Mouse (Mus musculus) liver, embryonic 13.5 days (tissue): ENCODE data around the gene Gimap9. TPM values are rescaled to one million over a fixed set of nuclear protein-coding genes. Genes with fewer than 3 reads are reported as not detected.

Experiments used
- ATAC-seq: fragments of 200-750 bp; cut with Nextera tagmentation; 2 replicates; pipeline ENCODE4 v1.8.0; 2017; ENCODE audit warnings: low read depth, mild to moderate bottlenecking, moderate number of reproducible peaks, moderate library complexity
- DNase-seq: peaks from one replicate; pipeline ENCODE4 v3.0.0; 2022
- H3K27ac ChIP-seq: fragments of 300-500 bp; sonication (generic); 2 replicates; pipeline ENCODE4 v1.5.1; 2015; ENCODE audit warnings: moderate library complexity, mild to moderate bottlenecking, inconsistent platforms
- H3K27me3 ChIP-seq: fragments of 300-500 bp; sonication (generic); 2 replicates; pipeline ENCODE4 v1.6.1; 2015; ENCODE audit warnings: mild to moderate bottlenecking, inconsistent platforms
- H3K36me3 ChIP-seq: fragments of 300-500 bp; sonication (generic); 2 replicates; pipeline ENCODE4 v1.6.1; 2015; ENCODE audit warnings: mild to moderate bottlenecking, inconsistent platforms
- H3K4me1 ChIP-seq: fragments of 300-500 bp; sonication (generic); replicated peaks from 2 replicates; pipeline ENCODE4 v1.6.1; 2015; ENCODE audit warnings: inconsistent platforms
- H3K4me2 ChIP-seq: fragments of 300-500 bp; sonication (generic); 2 replicates; pipeline ENCODE4 v1.6.1; 2015; ENCODE audit warnings: inconsistent platforms, mild to moderate bottlenecking, moderate library complexity
- H3K4me3 ChIP-seq: fragments of 300-500 bp; sonication (generic); replicated peaks from 2 replicates; pipeline ENCODE4 v1.5.1; 2015; ENCODE audit warnings: mild to moderate bottlenecking, inconsistent platforms
- H3K9ac ChIP-seq: fragments of 300-500 bp; sonication (generic); 2 replicates; pipeline ENCODE4 v1.6.1; 2015; ENCODE audit warnings: mild to moderate bottlenecking, inconsistent platforms
- H3K9me3 ChIP-seq: fragments of 300-500 bp; sonication (generic); replicated peaks from 2 replicates; pipeline ENCODE4 v1.6.1; 2016; ENCODE audit warnings: inconsistent platforms
- WGBS: fragments of 180-500 bp; shearing (Covaris S2); methylation state at CpG from one replicate; pipeline ENCODE4 v1.1.7; 2015; ENCODE audit not compliant: insufficient replicate concordance; 5-methylcytosine and 5-hydroxymethylcytosine counted together
- polyA plus RNA-seq: library from polyadenylated mRNA; unstranded; fragments of >200 nt; fragmentation: Nextera tagmentation; extraction: Ambion mirVana; gene quantifications from 2 replicates; pipeline ENCODE4 v1.2.1, GENCODE M21; 2015

Gimap9 gene
- polyA plus RNA-seq, 1 experiment from 2014 or later = 10.9 TPM

DNA sequence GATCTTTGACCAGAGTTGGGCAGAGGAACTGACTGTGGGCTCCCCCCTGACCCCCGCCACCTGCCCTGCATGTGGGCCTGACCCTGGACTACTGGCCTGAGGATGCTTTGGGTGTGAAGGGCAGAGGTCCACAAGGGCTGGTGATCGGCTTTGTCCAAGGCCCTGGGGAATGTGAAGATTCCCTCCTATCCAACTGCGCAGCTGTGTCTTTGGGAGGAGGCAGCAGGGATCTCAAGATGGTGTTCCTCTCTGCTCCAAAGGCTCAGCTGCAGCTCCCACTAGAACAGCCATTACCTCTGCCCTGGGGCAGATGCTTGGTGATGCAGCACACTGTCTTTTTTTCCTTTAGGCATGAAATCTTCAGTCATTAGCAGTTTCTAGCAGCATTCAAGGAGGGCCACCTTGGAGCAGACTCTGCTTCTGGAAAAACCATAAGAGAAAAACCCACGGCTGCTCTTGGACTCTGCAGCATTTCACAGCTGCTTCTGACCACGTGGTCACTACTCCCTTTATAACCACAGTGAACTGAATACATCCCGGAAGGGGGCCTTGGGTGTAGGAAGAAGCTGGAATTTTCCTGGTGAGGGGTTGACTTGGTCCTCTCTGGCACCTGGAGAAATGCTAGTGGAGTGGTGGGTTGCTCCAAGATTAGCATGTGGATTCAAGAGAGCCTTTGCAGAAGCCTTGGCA lies 38.0 kb upstream of the Gimap9 start:
- Histone ChIP-seq H3K36me3 (no peaks in the 10 kb centered on the region), H3K27ac (no peak overlapping the region), H3K4me1 (0 out of 2 replicates have a peak, but pooled peaks cover 3% of the 10 kb centered on the region), H3K9me3 (no peaks in the 10 kb centered on the region), H3K9ac (no peak overlapping the region), H3K4me2 (no peak overlapping the region), H3K27me3 (no peaks in the 10 kb centered on the region), H3K4me3 (no peak overlapping the region)
- DNase-seq (no peak), ATAC-seq (no peak)
- 58% methylated on average over 6 of the region's 6 CpGs for WGBS

DNA sequence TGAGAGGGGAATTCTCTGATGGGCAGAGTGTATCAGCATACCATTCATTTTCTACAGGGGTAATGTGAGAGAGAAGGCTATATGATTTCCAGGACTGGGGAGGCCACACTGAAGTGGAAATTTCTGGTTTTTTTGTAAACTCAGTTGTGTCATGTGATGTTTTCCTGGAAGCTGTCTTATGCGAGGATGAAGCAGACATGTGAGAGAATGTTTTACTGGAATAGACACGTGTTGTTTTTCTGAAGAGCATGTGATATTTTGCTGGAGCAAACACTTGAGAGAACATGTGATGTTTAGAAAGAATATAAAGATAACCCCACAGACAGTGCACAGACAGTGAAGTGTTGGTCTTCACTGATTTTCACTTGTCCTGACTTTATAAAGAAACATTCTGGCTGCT lies 37.4 kb upstream of the Gimap9 start:
- 31% methylated on average over 2 of the region's 2 CpGs for WGBS
- H3K27ac ChIP-seq = no peak overlapping the region
- ATAC-seq = no peak
- H3K4me3 ChIP-seq = no peak overlapping the region
- no peaks in the 10 kb centered on the region for H3K9me3 ChIP-seq
- no peaks in the 10 kb centered on the region for H3K27me3 ChIP-seq
- H3K4me2 ChIP-seq = no peak overlapping the region
- H3K4me1 ChIP-seq = 0 out of 2 replicates have a peak, but pooled peaks cover 3% of the 10 kb centered on the region
- no peak for DNase-seq
- no peak overlapping the region for H3K9ac ChIP-seq
- no peaks in the 10 kb centered on the region for H3K36me3 ChIP-seq

DNA sequence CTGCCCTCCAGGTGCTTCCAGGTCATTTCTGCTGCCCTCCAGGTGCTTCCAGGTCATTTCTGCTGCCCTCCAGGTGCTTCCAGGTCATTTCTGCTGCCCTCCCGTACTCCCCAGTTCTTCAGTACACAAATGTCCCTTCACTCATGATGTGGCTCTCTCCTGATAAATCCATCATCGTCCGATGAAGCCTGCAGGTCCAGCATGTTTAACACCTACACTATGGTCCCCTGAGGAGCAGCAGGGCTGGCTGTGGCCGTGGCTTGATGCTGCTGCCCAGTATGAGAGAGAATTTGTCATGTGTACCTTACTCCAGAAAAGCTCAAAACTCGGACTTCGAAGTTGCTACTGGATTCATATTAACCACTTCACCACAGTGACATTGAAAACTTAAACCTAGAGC lies 34.5 kb upstream of the Gimap9 start:
- no peaks in the 10 kb centered on the region for H3K9me3 ChIP-seq
- H3K4me2 ChIP-seq = no peak overlapping the region
- H3K4me1 ChIP-seq = peaks cover 3% of the 10 kb centered on the region; the same call in 1 of the 2 replicates
- WGBS = 50% methylated on average over 6 of the region's 6 CpGs
- no peak for DNase-seq
- no peak overlapping the region for H3K9ac ChIP-seq
- no peak overlapping the region for H3K4me3 ChIP-seq
- no peaks in the 10 kb centered on the region; the same call in 1 of the 2 replicates for H3K27me3 ChIP-seq
- H3K36me3 ChIP-seq = no peaks in the 10 kb centered on the region
- no peak overlapping the region for H3K27ac ChIP-seq
- ATAC-seq = no peak

DNA sequence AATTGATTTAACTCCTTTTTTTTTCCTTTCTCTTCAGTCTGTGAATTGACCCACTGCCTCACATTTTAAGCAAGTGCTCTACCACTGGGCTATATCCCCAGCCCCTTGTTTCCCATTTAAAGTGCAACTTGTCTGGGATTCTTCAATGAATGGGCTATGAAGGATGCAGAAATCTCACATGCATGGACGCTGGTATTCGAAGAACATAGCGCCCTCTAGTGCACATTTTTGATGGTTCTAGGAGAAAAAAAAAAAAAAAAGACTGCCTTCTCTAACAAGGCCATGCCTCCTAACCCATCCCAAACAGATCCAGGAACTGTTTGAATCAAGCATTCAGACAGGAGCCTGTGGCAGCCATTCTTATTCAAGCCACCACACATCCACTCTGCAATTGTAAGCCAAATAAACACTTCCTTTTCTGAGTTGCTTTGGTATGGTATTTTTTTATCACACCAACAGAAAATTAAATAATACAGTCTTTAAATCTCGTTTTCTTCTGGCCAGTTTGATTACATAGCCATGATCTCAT lies 33.1 kb upstream of the Gimap9 start:
- Histone ChIP-seq H3K9ac (no peak overlapping the region), H3K27me3 (no peaks in the 10 kb centered on the region; the same call in 1 of the 2 replicates), H3K4me1 (peaks cover 3% of the 10 kb centered on the region; the same call in 1 of the 2 replicates), H3K4me3 (no peak overlapping the region), H3K36me3 (no peaks in the 10 kb centered on the region), H3K9me3 (no peaks in the 10 kb centered on the region), H3K4me2 (no peak overlapping the region), H3K27ac (no peak overlapping the region)
- ATAC-seq (no peak), DNase-seq (no peak)
- WGBS = 12% methylated on average over 4 of the region's 4 CpGs

DNA sequence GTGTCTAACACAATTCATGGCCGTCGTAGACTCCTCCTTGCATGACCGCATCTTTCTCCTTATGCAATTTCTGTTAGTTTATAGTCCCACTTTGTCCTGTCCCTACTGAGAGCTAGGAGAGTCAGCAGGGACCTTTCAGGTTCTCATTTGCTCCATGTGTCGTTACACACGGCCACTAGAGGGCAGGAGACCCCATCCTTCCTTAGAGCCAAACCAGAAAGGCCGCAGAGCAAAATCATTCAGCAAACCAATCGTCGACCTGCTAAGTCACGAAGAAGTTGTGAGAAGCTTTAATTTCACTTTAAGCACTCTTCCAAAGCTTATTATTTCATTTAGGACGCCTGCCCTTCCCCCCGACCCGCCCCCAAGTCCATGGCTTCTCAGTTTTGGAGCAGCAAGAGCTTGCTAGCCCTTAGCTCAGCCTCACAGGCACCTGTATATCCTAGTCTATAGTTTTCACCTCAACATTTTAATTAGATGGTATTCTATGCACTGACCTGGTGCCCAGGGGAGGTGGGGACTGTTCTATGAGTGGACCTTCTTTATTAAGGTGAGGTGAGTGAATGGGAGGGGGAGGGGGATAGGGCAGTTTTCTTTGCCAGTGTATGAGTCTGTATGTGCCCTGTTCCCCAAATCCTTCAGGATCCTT lies 30.1 kb upstream of the Gimap9 start:
- DNase-seq (peak; percentile 21), ATAC-seq (no peak)
- WGBS = 4% methylated on average over 12 of the region's 12 CpGs
- Histone ChIP-seq H3K4me3 (no peak overlapping the region), H3K4me2 (no peak overlapping the region), H3K4me1 (peaks cover 3% of the 10 kb centered on the region; the same call in 1 of the 2 replicates), H3K9ac (no peak overlapping the region), H3K9me3 (no peaks in the 10 kb centered on the region), H3K36me3 (no peaks in the 10 kb centered on the region), H3K27me3 (no peaks in the 10 kb centered on the region; the same call in 1 of the 2 replicates), H3K27ac (no peak overlapping the region)

DNA sequence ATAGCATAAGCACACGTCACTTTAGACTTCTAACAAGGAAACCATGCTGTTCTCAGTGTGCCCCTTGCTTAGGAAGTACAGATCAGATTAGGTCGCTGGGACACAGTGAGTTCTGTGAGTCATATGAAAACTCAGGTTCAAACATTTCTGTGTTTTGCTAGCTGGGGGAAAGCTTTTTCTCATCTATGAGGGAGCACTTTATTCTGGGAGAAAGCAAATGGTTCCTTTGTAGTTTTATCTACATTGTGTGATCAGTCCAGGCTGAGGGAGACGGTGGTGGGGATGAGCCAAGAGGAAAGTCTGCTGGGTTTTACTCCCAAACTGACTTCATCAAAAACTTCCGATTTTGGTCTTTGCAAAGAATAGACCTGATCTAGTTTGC lies 29.6 kb upstream of the Gimap9 start:
- ATAC-seq (no peak), DNase-seq (no peak)
- Histone ChIP-seq H3K27me3 (no peaks in the 10 kb centered on the region; the same call in 1 of the 2 replicates), H3K4me2 (no peak overlapping the region), H3K9ac (no peak overlapping the region), H3K9me3 (no peaks in the 10 kb centered on the region), H3K27ac (no peak overlapping the region), H3K4me1 (peaks cover 3% of the 10 kb centered on the region; the same call in 1 of the 2 replicates), H3K36me3 (no peaks in the 10 kb centered on the region), H3K4me3 (no peak overlapping the region)
- WGBS = 50% methylated on average over 4 of the region's 4 CpGs

DNA sequence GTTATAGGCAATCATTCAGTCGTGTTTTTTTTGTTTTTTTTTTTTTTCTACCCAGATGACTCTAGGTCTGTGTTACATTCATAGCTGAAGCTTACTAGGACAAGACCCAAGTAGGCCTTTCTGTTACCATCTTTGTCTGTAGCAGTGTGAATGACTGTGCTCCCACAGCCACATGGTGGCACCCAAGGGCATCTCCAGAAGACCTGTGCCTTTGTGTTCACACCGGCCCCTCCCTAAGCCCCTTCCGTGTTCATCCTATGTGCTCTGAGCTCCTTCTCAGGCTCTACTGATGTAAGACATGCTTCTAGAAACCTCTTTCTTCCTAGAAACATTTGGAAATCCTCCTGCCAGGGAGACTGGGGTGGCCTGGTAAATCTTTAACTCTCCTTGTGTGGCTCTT lies 28.9 kb upstream of the Gimap9 start, which contains the start of gene Gimap8:
Gene Gimap8, plus strand, starts transcription at position 240 of the 400 bp plus-strand sequence.
- ATAC-seq = no peak
- DNase-seq = no peak
- no peak within 1 kb of the TSS; the same call in 1 of the 2 replicates for H3K4me2 ChIP-seq

DNA sequence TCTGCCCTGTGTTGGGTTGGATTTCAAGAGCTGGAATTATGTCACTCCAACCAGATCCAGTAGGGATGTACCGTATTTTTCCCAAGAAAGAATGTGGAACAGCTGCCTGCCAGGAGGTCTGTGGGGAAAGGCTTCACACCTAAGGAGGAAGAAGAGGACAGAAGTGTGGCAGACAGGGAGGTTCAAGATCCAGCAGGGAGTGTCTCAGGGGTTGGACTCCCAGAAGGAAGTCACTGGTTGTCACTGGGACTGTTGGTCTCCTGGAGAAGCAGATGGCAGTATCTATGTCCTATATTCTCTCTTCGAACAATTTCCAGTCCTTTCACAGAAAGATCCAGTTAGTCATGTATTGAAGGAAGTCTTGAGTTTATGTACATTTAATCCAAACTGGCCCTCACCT lies 28.3 kb upstream of the Gimap9 start:
- H3K4me1 ChIP-seq = peaks cover 3% of the 10 kb centered on the region; the same call in 1 of the 2 replicates
- H3K27me3 ChIP-seq = no peaks in the 10 kb centered on the region; the same call in 1 of the 2 replicates
- WGBS = 64% methylated on average over 2 of the region's 2 CpGs
- no peak overlapping the region for H3K4me3 ChIP-seq
- H3K4me2 ChIP-seq = no peak overlapping the region; the same call in 1 of the 2 replicates
- no peaks in the 10 kb centered on the region for H3K9me3 ChIP-seq
- ATAC-seq (no peak), DNase-seq (no peak)
- no peak overlapping the region for H3K9ac ChIP-seq
- H3K36me3 ChIP-seq = no peaks in the 10 kb centered on the region
- no peak overlapping the region for H3K27ac ChIP-seq

More for the DNA sequence above, 28.9 kb upstream of the Gimap9 start, which contains the start of gene Gimap8:
- Histone ChIP-seq H3K9ac (no peak within 1 kb of the TSS), H3K36me3 (no peaks in the 10 kb centered on the region), H3K9me3 (no peaks in the 10 kb centered on the region), H3K4me1 (peaks cover 3% of the 10 kb centered on the region; the same call in 1 of the 2 replicates), H3K27me3 (no peaks in the 10 kb centered on the region; the same call in 1 of the 2 replicates), H3K27ac (no peak within 1 kb of the TSS), H3K4me3 (no peak within 1 kb of the TSS)
- 13% methylated on average over 3 of the region's 3 CpGs for WGBS

DNA sequence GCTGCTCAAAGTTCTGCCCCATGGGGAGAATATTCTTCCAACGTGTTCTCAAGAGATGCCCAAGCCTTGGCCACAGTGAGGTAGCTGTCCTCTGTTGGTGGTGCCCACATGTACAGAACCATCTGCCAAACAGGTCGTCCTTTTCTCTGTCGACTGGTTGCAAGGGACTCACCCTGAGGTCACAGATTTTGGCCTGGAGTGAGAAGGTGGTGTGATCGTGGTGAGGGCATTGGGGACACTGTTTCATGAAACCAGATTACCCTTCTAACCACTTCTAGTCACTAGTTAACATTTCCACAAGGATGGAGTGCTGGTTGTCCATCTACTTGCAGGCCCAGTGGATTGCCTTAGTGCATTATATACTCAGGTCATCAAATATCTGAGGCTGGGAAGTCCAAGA lies 27.1 kb upstream of the Gimap9 start:
- ATAC-seq (no peak), DNase-seq (no peak)
- Histone ChIP-seq H3K9me3 (no peaks in the 10 kb centered on the region), H3K4me3 (no peak overlapping the region), H3K4me1 (peaks cover 3% of the 10 kb centered on the region; the same call in 1 of the 2 replicates), H3K4me2 (no peak overlapping the region), H3K36me3 (no peaks in the 10 kb centered on the region), H3K27ac (no peak overlapping the region), H3K27me3 (no peaks in the 10 kb centered on the region; the same call in 1 of the 2 replicates), H3K9ac (no peak overlapping the region)
- WGBS = 69% methylated on average over 4 of the region's 4 CpGs

DNA sequence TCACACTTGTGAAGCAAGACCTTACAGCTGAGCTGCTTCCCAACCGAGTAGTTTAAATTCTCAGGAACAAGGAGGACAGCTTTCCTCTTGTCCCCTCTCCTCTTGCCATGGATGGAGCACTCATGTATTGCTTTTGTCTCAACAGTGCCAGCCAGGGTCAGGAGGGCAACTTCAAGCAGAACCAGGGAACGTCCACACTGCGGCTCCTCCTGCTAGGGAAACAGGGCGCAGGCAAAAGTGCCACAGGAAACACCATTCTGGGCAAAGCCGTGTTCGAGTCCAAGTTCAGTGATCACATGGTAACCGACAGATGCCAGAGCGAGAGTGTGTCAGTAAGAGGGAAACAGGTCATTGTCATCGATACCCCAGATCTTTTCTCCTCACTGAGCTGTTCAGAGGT lies 25.9 kb upstream of the Gimap9 start:
- H3K4me2 ChIP-seq = no peak overlapping the region
- no peaks in the 10 kb centered on the region; the same call in 1 of the 2 replicates for H3K27me3 ChIP-seq
- H3K27ac ChIP-seq = no peak overlapping the region
- peaks cover 3% of the 10 kb centered on the region; the same call in 1 of the 2 replicates for H3K4me1 ChIP-seq
- no peak for ATAC-seq
- H3K9ac ChIP-seq = no peak overlapping the region
- H3K4me3 ChIP-seq = no peak overlapping the region
- no peaks in the 10 kb centered on the region for H3K36me3 ChIP-seq
- 76% methylated on average over 9 of the region's 9 CpGs for WGBS
- H3K9me3 ChIP-seq = no peaks in the 10 kb centered on the region
- no peak for DNase-seq

DNA sequence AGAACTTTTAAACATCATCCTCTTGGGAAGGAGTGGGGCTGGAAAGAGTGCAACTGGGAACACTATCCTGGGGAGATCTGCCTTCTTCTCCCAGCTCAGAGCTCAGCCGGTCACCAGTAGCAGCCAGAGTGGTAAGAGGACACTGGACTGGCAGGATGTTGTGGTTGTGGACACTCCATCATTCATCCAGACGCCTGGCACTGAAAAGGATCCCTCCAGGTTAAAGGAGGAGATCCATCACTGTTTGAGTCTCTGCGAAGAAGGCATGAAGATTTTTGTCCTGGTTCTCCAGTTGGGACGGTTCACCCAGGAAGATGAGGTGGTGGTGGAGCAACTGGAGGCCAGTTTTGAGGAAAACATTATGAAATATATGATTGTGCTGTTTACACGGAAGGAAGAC lies 17.2 kb upstream of the Gimap9 start:
- WGBS = 52% methylated on average over 5 of the region's 5 CpGs
- no peaks in the 10 kb centered on the region for H3K4me1 ChIP-seq
- H3K36me3 ChIP-seq = no peaks in the 10 kb centered on the region
- no peak overlapping the region for H3K4me2 ChIP-seq
- DNase-seq = no peak
- no peaks in the 10 kb centered on the region for H3K9me3 ChIP-seq
- ATAC-seq = no peak
- no peak overlapping the region for H3K27ac ChIP-seq
- no peak overlapping the region for H3K4me3 ChIP-seq
- no peaks in the 10 kb centered on the region for H3K27me3 ChIP-seq
- no peak overlapping the region for H3K9ac ChIP-seq
